Mouse (Mus musculus): ENCODE data around the gene Entpd5. TPM values are rescaled to one million over a fixed set of nuclear protein-coding genes. Genes with fewer than 3 reads are reported as not detected.

The Entpd5 gene
- polyA plus RNA-seq, 1 experiment, result 16.7 TPM

- WGBS, result 40% methylated on average over 3 of the region's 3 CpGs
- DNase-seq (ENCODE audit: low read depth, low spot score), result no peak
Measured at GRCm38 (mm10) chr12:84400068-84400467, 8.8 kb downstream of the Entpd5 start.

GRCm38 (mm10) chr12:84399663-84400062 is 9.2 kb downstream of the Entpd5 start:
- DNase-seq (ENCODE audit: low read depth, low spot score), result no peak
- WGBS, result 25% methylated on average over 9 of the region's 9 CpGs

- 29% methylated on average over 9 of the region's 9 CpGs for WGBS
- DNase-seq (ENCODE audit: low read depth, low spot score), result no peak
Measured at GRCm38 (mm10) chr12:84399135-84399534, 9.7 kb downstream of the Entpd5 start.

- 38% methylated on average over 5 of the region's 5 CpGs for WGBS
- DNase-seq (ENCODE audit: low read depth, low spot score), result no peak
Measured at GRCm38 (mm10) chr12:84398629-84399028, 10.2 kb downstream of the Entpd5 start.

GRCm38 (mm10) chr12:84397685-84398084 is 11.1 kb downstream of the Entpd5 start:
- no peak for DNase-seq (ENCODE audit: low read depth, low spot score)

GRCm38 (mm10) chr12:84396947-84397679 is 11.7 kb downstream of the Entpd5 start:
- 64% methylated on average over 14 of the region's 14 CpGs for WGBS
- DNase-seq (ENCODE audit: low read depth, low spot score), result no peak

GRCm38 (mm10) chr12:84393847-84394246 is 15.0 kb downstream of the Entpd5 start:
- WGBS, result 39% methylated on average over 5 of the region's 5 CpGs
- DNase-seq (ENCODE audit: low read depth, low spot score), result peak; percentile 55

GRCm38 (mm10) chr12:84392681-84393080 is 16.1 kb downstream of the Entpd5 start:
- no peak for DNase-seq (ENCODE audit: low read depth, low spot score)
- 95% methylated on average over 4 of the region's 4 CpGs for WGBS

GRCm38 (mm10) chr12:84390336-84390735 is 18.5 kb downstream of the Entpd5 start:
- no peak for DNase-seq (ENCODE audit: low read depth, low spot score)
- 83% methylated on average over 6 of the region's 6 CpGs for WGBS

GRCm38 (mm10) chr12:84388774-84389400 is 19.9 kb downstream of the Entpd5 start:
- no peak for DNase-seq (ENCODE audit: low read depth, low spot score)
- WGBS, result 76% methylated on average over 14 of the region's 14 CpGs

- WGBS, result 86% methylated on average over 8 of the region's 8 CpGs
- DNase-seq (ENCODE audit: low read depth, low spot score), result no peak
Measured at GRCm38 (mm10) chr12:84388097-84388496, 20.7 kb downstream of the Entpd5 start.

GRCm38 (mm10) chr12:84385408-84385807 is 23.4 kb downstream of the Entpd5 start:
- DNase-seq (ENCODE audit: low read depth, low spot score), result no peak

GRCm38 (mm10) chr12:84384644-84385081 is 24.2 kb downstream of the Entpd5 start:
- peak; percentile 59 for DNase-seq (ENCODE audit: low read depth, low spot score)

More at GRCm38 (mm10) chr12:84385408-84385807, 23.4 kb downstream of the Entpd5 start:
- 57% methylated on average over 4 of the region's 4 CpGs for WGBS

GRCm38 (mm10) chr12:84382369-84382768 is 26.5 kb downstream of the Entpd5 start:
- WGBS, result 95% methylated on average over 4 of the region's 4 CpGs
- DNase-seq (ENCODE audit: low read depth, low spot score), result no peak

More at GRCm38 (mm10) chr12:84384644-84385081, 24.2 kb downstream of the Entpd5 start:
- 25% methylated on average over 5 of the region's 5 CpGs for WGBS

GRCm38 (mm10) chr12:84373831-84374481 is 34.9 kb downstream of the Entpd5 start:
- DNase-seq (ENCODE audit: low read depth, low spot score), result no peak
- WGBS, result 47% methylated on average over 6 of the region's 6 CpGs

GRCm38 (mm10) chr12:84371647-84372046 is 37.2 kb downstream of the Entpd5 start:
- WGBS, result 93% methylated on average over 5 of the region's 5 CpGs
- DNase-seq (ENCODE audit: low read depth, low spot score), result no peak

GRCm38 (mm10) chr12:84366971-84367370 is 41.9 kb downstream of the Entpd5 start:
- WGBS, result 62% methylated on average over 9 of the region's 9 CpGs
- DNase-seq (ENCODE audit: low read depth, low spot score), result no peak

- 95% methylated on average over 6 of the region's 6 CpGs for WGBS
- DNase-seq (ENCODE audit: low read depth, low spot score), result no peak
Measured at GRCm38 (mm10) chr12:84365137-84365536, 43.7 kb downstream of the Entpd5 start.

GRCm38 (mm10) chr12:84364291-84364690 is 44.5 kb downstream of the Entpd5 start:
- whole genome bisulfite sequencing, result 79% methylated on average over 9 of the region's 9 CpGs
- DNase-seq (ENCODE audit: low read depth, low spot score), result no peak

GRCm38 (mm10) chr12:84362872-84363271 is 46.0 kb downstream of the Entpd5 start:
- WGBS, result 32% methylated on average over 2 of the region's 2 CpGs
- DNase-seq (ENCODE audit: low read depth, low spot score), result no peak
